Mouse (Mus musculus) CH12.LX (cell line): ENCODE data around the gene Nom1. TPM values are rescaled to one million over a fixed set of nuclear protein-coding genes. Genes with fewer than 3 reads are reported as not detected.

ENCODE experiments used
- DNase-seq: peaks from one replicate; pipeline ENCODE4 v3.0.0-alpha.2; 2013; ENCODE audit errors: extremely low read depth
- H3K27ac ChIP-seq: 2 replicates; pipeline ENCODE4 v1.5.1; 2012; ENCODE audit warnings: low read depth, mild to moderate bottlenecking, control low read depth, moderate library complexity; ENCODE audit not compliant: insufficient read depth
- H3K27me3 ChIP-seq: replicated peaks from 2 replicates; pipeline ENCODE3; 2012; ENCODE audit warnings: inconsistent platforms
- H3K36me3 ChIP-seq, 2 experiments: replicated peaks in 1 of 2; 2 replicates each; pipeline versions ENCODE3 to v1.6.1; 2012; ENCODE audit warnings: inconsistent platforms in 1 of 2, low read length in 1 of 2, mild to moderate bottlenecking in 1 of 2, mixed read lengths in 1 of 2, moderate library complexity in 1 of 2; ENCODE audit not compliant: control insufficient read depth in 1 of 2, insufficient read depth in 1 of 2
- H3K4me1 ChIP-seq, 2 experiments: 2 replicates each; pipeline ENCODE4 v1.6.1; 2012; ENCODE audit warnings: inconsistent platforms in 1 of 2, moderate library complexity in 1 of 2; ENCODE audit not compliant: insufficient read depth in 2 of 2, control insufficient read depth in 1 of 2
- H3K4me2 ChIP-seq: 2 replicates; pipeline ENCODE4 v1.6.1; 2012; ENCODE audit warnings: low read depth, mild to moderate bottlenecking, control low read depth; ENCODE audit not compliant: poor library complexity, insufficient read depth, severe bottlenecking
- H3K4me3 ChIP-seq, 3 experiments: fragments of 150-350 bp in 1 of 3; sonication (generic) in 1 of 3; replicated peaks in 1 of 3; 2 replicates each; pipeline versions ENCODE3 to v1.5.1; 2011 to 2012; ENCODE audit warnings: low read depth in 2 of 3, low read length in 2 of 3, mild to moderate bottlenecking in 2 of 3, moderate library complexity in 2 of 3, control low read depth in 1 of 3, improper control_type of control experiment in 1 of 3, inconsistent platforms in 1 of 3, mixed read lengths in 1 of 3; ENCODE audit not compliant: poor library complexity in 1 of 3
- H3K79me2 ChIP-seq: replicated peaks from 2 replicates; pipeline ENCODE4 v1.6.1; 2012; ENCODE audit warnings: mild to moderate bottlenecking, moderate library complexity; ENCODE audit not compliant: control insufficient read depth, poor library complexity, insufficient read depth, severe bottlenecking; ENCODE audit errors: extremely low read depth
- H3K9ac ChIP-seq: 2 replicates; pipeline ENCODE4 v1.6.1; 2012; ENCODE audit warnings: low read depth, mild to moderate bottlenecking, control low read depth, moderate library complexity; ENCODE audit not compliant: insufficient read depth
- H3K9me3 ChIP-seq: replicated peaks from 2 replicates; pipeline ENCODE3; 2012; ENCODE audit warnings: low read length, inconsistent platforms, mixed read lengths
- BHLHE40 ChIP-seq: IDR thresholded peaks from 2 replicates; pipeline ENCODE4 v1.6.1; 2011; ENCODE audit warnings: mild to moderate bottlenecking, low read depth, low read length, improper control_type of control experiment
- CTCF ChIP-seq, 2 experiments: IDR thresholded peaks in 1 of 2; conservative IDR thresholded peaks in 1 of 2; 2 replicates each; pipeline ENCODE4 v1.5.1; 2011 to 2012; ENCODE audit warnings: low read depth in 2 of 2, low read length in 2 of 2, improper control_type of control experiment in 1 of 2, inconsistent platforms in 1 of 2, mild to moderate bottlenecking in 1 of 2, moderate library complexity in 1 of 2
- E2F4 ChIP-seq: IDR thresholded peaks from 2 replicates; pipeline ENCODE4 v1.6.1; 2011; ENCODE audit warnings: low read depth, low read length, improper control_type of control experiment; ENCODE audit not compliant: insufficient replicate concordance
- GABPA ChIP-seq: IDR thresholded peaks from 2 replicates; pipeline ENCODE4 v1.6.1; 2012; ENCODE audit warnings: low read depth, low read length, improper control_type of control experiment, inconsistent platforms; ENCODE audit not compliant: insufficient replicate concordance
- JUND ChIP-seq: conservative IDR thresholded peaks from 2 replicates; pipeline ENCODE4 v1.6.1; 2011; ENCODE audit warnings: low read depth, low read length, improper control_type of control experiment
- MAFK ChIP-seq: IDR thresholded peaks from 2 replicates; pipeline ENCODE4 v1.6.1; 2011; ENCODE audit warnings: low read length, improper control_type of control experiment; ENCODE audit not compliant: insufficient replicate concordance
- MAZ ChIP-seq: IDR thresholded peaks from 2 replicates; pipeline ENCODE4 v1.6.1; 2012; ENCODE audit warnings: low read depth, mild to moderate bottlenecking, inconsistent platforms, low read length, improper control_type of control experiment, moderate library complexity
- MEF2A ChIP-seq: IDR thresholded peaks from 2 replicates; pipeline ENCODE4 v1.6.1; 2014; ENCODE audit warnings: low read depth, mild to moderate bottlenecking, inconsistent platforms, low read length, improper control_type of control experiment, borderline replicate concordance
- MXI1 ChIP-seq: IDR thresholded peaks from 2 replicates; pipeline ENCODE4 v1.6.1; 2011; ENCODE audit warnings: mild to moderate bottlenecking, low read depth, low read length, improper control_type of control experiment
- PAX5 ChIP-seq: IDR thresholded peaks from 2 replicates; pipeline ENCODE4 v1.6.1; 2012; ENCODE audit warnings: low read length, inconsistent platforms, mixed read lengths
- POLR2AphosphoS2 ChIP-seq: IDR thresholded peaks from 2 replicates; pipeline ENCODE4 v1.6.1; 2011; ENCODE audit warnings: low read depth, low read length, improper control_type of control experiment
- RCOR1 ChIP-seq: conservative IDR thresholded peaks from 2 replicates; pipeline ENCODE4 v1.6.1; 2012; ENCODE audit warnings: low read depth, mild to moderate bottlenecking, inconsistent platforms, low read length, improper control_type of control experiment
- TBP ChIP-seq: conservative IDR thresholded peaks from 2 replicates; pipeline ENCODE4 v1.6.1; 2011; ENCODE audit warnings: low read depth, low read length, improper control_type of control experiment
- ZC3H11A ChIP-seq: IDR thresholded peaks from 2 replicates; pipeline ENCODE4 v1.6.1; 2012; ENCODE audit warnings: low read depth, mild to moderate bottlenecking, inconsistent platforms, low read length, improper control_type of control experiment
- ZMIZ1 ChIP-seq: IDR thresholded peaks from 2 replicates; pipeline ENCODE4 v1.6.1; 2012; ENCODE audit warnings: low read depth, mild to moderate bottlenecking, inconsistent platforms, low read length, improper control_type of control experiment
- dilution Hi-C: fragments of 300-500 bp; cut with MboI; formaldehyde crosslinking; loops from 2 replicates; pipeline ENCODE4 v1.14.3; 2020; ENCODE audit warnings: low sequenced_read_pairs; ENCODE audit not compliant: extremely low pct_unique_long_range_greater_than_20kb, extremely low pct_ligation_motif_present
- in situ Hi-C: fragments of 300-500 bp; cut with MboI; formaldehyde crosslinking; loops from 3 replicates; pipeline ENCODE4 v1.14.3; 2019; ENCODE audit warnings: low sequenced_read_pairs, low pct_ligation_motif_present, low pct_unique_long_range_greater_than_20kb, mixed read lengths
- polyA plus RNA-seq: library from polyadenylated mRNA; unstranded; fragments of >175 nt; gene quantifications from 2 replicates; pipeline ENCODE4 v1.2.1, GENCODE M21; 2012; ENCODE audit warnings: low read depth; ENCODE audit not compliant: insufficient read length
- total RNA-seq, 2 experiments: library from RNA; depleted of rRNA; stranded (reverse); fragments of 300-350 nt in 1 of 2; fragments of >200 nt in 1 of 2; gene quantifications; 2 replicates each; pipeline ENCODE4 v1.2.3; 2012 to 2014

Gene Nom1
- total and polyA plus RNA-seq, 3 experiments = 23.7 to 30.6 (median 28.6) TPM

GRCm38 (mm10) chr5:29462943-29463686 lies 28.7 kb downstream of the Nom1 start:
- in situ Hi-C loops = no loop called here
- no peak for DNase-seq
- Histone ChIP-seq H3K79me2 (no peaks in the 10 kb centered on the region), H3K27me3 (no peaks in the 10 kb centered on the region), H3K27ac (no peak overlapping the region), H3K36me3 (peaks cover 16 to 41% of the 10 kb centered on the region in 2 experiments), H3K9ac (no peak overlapping the region), H3K4me3 (no peak overlapping the region), H3K9me3 (no peaks in the 10 kb centered on the region), H3K4me1 (no peaks in the 10 kb centered on the region), H3K4me2 (no peak overlapping the region)
- TF ChIP-seq MAZ = no peak
- no peak for TF ChIP-seq TBP
- TF ChIP-seq BHLHE40 = no peak
- no peak for TF ChIP-seq ZMIZ1
- TF ChIP-seq JUND = no peak
- TF ChIP-seq MEF2A = no peak
- no peak for TF ChIP-seq POLR2AphosphoS2
- TF ChIP-seq MXI1 = no peak
- no peak for TF ChIP-seq CTCF (conservative IDR thresholded peaks at IDR 0.05 in 1 of 2, IDR thresholded peaks at IDR 0.05 in 1 of 2; ENCODE audit: low read depth in 2 of 2, low read length in 2 of 2)
- no peak for TF ChIP-seq RCOR1
- dilution Hi-C loops = no loop called here

GRCm38 (mm10) chr5:29467489-29468350 lies 33.3 kb downstream of the Nom1 start:
- H3K36me3 ChIP-seq = peaks cover 0 to 3% of the 10 kb centered on the region in 2 experiments
- DNase-seq = no peak
- H3K9ac ChIP-seq = no peak overlapping the region
- H3K9me3 ChIP-seq = no peaks in the 10 kb centered on the region
- H3K4me1 ChIP-seq = 0 out of 4 replicates have a peak, but pooled peaks cover 0 to 2% of the 10 kb centered on the region in 2 experiments
- no peaks in the 10 kb centered on the region for H3K27me3 ChIP-seq
- no peaks in the 10 kb centered on the region for H3K79me2 ChIP-seq
- dilution Hi-C loops (no loop called here), in situ Hi-C loops (no loop called here)
- H3K4me3 ChIP-seq = peak overlapping the region in 1 of 3 experiments; percentile 61
- peak overlapping the region; percentile 38 for H3K4me2 ChIP-seq
- no peak for TF ChIP-seq CTCF (conservative IDR thresholded peaks at IDR 0.05 in 1 of 2, IDR thresholded peaks at IDR 0.05 in 1 of 2; ENCODE audit: low read depth in 2 of 2, low read length in 2 of 2)
- no peak for TF ChIP-seq GABPA
- TF ChIP-seq TBP = no peak
- TF ChIP-seq ZC3H11A = no peak
- TF ChIP-seq MAFK = no peak
- no peak for TF ChIP-seq PAX5
- no peak for TF ChIP-seq MAZ
- TF ChIP-seq E2F4 = no peak
- no peak for TF ChIP-seq MEF2A
- no peak overlapping the region for H3K27ac ChIP-seq
